Mouse (Mus musculus): ENCODE measurements around the gene Tox2. TPM values are rescaled to one million over a fixed set of nuclear protein-coding genes. Genes with fewer than 3 reads are reported as not detected.

The Tox2 gene
- total RNA-seq, 1 experiment from 2014 or later: 3.0 TPM

DNA sequence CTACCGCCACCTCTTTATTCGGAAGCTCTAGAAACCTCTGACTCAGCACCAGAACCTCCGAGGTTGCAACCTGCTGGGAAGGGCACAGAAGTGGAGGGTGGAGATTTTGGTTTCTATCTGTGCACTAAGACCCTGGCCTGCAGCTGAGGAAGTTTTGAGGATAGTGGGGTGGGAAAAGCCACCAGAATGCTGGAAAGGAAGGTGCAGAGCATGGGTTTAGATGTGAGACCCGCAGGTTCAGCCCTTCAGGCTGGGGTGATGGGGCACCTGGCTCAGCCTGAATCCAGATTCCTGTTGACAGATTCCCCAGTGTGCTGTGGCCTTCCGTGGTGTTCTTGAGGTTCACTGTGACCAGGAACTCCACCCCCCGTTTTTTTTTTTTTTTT, 2.3 kb downstream of the Tox2 start:
- DNase-seq: no peak

DNA sequence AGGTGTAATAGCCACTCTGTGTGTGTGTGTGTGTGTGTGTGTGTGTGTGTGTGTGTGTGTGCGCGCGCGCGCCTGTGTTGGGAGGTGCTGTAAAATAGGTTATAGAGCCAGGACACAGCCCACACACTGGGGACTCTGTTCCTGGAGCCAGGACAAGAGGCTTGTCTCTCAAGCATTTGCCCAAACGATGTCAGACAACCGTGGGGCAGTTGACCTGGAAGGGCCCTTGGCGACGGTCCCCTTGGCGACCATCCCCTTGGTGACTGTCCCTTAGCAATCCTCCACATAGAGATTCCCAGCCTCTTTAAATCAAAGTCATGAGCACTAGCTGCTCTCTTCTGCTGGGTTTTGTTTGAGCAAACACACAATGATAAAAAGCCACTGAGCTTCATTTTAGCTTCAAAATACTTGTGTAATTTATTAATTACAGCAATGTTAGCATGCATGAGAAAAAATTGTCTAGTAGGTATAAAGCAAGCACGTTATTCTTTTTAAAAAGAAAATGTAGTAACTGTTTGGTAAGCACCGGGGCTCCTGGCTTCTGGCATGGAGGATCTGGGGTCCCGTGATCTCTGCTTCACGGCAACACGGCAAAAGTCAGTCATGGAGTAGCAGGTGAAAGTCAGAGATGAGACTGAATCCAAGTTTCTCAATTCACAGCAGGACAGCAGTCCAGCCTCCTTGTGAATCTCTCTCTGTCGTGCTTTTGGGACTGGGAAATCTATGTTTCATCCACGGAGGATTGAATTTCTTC, 3.0 kb downstream of the Tox2 start:
- no peak for DNase-seq

DNA sequence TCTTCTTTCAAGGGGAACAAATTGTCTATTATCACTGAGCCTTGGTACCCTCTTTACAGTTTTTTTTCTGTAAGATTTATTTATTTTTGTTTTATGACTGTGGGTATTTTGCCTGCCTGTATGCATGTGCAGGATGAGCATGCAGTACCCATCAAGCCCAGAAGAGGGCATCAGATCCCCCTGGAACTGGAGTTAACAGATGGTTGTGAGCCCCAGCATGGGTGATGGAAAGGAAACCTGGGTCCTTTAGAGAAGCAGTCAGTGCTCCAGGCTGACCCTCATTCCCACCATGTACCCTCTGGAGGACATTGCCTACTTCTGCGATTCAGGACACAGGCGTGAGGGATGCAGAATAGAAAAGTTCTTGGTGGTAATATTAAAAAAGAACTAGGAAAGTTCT, 4.4 kb downstream of the Tox2 start:
- DNase-seq: no peak

DNA sequence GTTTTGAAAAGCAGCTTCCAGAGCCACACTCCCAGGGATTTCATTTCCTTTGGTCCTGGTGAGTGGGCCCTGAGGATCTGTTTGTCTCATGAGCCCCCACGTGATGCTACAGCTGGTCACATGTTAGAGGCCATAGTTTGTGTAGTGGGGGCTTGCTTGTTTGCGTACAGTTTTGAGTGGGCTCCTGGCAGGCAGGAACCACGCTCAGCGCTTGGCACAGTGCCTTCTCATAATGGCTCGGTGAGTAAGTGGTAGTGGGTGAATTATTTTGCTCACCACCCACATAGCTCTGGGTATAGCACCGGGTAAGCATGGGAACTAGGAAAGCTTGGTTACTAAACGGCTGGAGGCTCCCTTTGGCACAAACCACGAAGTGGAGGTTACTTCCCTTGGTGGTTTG, 6.2 kb downstream of the Tox2 start:
- no peak for DNase-seq

DNA sequence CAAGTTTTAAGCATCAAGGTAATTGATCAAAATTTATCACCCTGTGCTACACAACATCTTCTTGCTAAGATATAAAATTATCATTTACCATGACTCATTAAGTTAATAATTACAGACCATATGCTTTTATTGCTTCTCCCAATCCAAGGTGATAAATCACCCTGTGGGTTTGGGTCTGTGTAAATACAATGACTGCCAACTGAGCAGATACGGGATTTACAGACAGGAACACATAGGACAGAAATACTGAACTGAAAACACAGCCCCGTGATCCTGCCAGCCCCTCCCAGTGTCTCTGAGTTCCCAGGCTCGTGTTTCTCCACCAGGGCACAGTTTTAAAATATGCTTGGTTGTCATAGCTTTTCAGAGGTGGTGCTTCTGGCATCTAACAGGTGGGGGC, 10.2 kb downstream of the Tox2 start:
- DNase-seq: no peak

DNA sequence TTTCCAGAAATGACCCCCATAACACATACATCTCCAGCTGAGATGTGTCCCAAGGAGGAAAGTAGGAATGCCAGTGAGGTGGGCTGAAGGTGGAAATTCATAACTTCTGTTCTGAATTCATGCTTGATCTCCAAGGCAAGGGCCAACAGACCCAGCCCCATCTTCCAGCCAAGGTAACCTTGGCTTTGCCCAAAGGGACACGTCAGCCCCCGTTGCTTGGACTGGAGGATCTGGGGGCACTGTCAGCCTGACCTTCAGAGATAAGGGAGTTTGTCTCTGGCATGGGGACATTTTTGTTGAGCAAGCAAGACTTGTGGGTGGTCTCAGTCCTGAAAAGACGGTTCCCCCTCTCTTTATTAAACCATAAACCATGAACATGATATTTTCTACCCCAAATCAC, 15.2 kb downstream of the Tox2 start:
- no peak for DNase-seq

DNA sequence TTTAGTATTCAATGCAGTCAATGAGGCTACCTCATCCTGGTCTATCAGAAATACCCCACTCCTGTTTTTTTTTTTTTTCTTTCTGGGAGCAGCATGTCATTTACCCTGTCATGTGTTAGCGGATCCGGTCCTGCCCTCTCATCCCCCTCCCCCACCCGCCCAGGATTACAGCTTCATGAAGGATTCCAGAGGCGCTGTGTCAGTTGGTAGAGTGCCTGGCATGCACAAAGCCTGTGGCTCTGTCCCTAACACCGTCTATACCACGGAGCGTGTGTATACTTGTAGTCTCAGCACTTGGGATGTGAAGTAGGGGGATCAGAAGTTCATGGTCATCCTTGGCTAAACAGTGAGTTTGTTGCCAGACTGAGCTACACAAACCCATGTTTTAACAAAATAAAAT, 15.6 kb downstream of the Tox2 start:
- no peak for DNase-seq

DNA sequence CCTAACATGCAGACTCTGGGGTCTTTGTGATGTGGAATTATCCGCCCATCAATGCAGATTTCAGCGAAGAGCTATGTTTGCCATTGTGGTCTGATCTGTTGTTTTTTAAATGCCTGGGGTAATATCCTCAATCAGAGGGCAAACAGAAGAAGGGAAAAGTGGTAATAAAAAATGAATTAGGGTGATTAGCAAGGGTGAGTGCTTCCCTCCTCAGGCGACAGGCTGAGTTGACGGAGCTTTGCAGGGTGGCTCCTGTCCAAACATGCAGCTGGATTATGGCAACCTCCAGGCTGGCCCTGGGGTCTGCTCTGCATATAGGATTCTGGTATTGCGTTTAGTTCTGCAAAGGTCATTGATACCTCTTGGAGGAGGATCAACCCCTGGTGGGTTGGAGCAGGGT, 16.5 kb downstream of the Tox2 start:
- DNase-seq: no peak

DNA sequence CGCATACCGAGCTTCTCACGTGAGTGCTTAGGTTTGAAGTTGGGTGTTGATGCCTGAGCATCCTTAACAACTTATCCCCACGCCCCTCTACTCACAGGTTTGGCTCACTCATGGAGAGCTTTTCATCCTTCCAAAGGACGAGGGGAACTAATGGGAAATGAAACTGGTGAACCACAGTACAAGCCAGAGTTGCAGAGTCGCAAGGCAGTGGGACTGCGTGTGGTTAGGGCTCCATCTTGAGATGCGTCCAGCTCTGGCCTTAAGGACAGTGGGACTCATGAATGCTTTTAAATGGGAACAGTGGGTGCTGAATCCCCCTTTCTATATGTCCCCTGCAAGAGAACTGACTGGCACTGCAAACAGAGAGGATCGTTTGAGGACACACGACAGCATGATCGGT, 17.8 kb downstream of the Tox2 start:
- no peak for DNase-seq

DNA sequence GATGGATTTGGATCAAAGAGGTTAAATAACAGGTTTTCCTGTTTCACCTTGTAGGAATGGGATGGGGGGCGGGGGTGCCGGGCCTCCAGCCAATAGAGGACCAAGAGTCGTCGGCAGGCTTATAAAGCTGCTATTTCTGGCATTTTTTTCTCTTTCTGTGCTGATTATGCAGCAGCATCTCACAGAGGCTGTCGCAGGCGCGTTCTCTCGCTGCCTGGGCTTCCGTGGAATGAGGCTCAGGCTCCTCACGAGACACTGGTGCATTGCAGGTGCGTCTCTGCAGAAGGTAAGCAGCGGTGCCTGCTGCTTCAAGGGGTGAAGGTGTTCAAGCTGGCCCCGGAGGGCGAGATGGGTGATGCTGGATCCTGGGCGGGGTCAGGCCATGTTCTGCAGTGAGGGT, 22.4 kb downstream of the Tox2 start:
- no peak for DNase-seq

DNA sequence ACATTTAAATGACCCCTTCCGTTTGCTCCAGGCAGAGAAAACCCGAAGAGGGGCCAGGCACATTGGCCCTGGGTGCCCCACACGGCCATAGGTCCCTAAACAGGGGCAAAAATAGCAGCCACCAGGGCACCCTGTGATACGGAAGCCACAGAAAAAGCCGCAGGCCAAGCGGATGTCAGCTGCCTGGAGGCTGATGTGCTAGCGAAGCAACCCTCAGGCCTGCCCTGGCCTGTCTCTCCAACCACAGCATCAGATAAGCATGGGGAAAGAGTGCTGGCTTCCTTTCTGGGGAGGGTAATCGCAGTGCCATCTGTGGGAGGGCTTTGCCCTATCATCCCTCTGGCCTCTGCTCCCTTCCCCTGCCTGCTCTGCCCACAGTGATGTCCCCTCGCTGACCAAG, 26.1 kb downstream of the Tox2 start:
- no peak for DNase-seq

DNA sequence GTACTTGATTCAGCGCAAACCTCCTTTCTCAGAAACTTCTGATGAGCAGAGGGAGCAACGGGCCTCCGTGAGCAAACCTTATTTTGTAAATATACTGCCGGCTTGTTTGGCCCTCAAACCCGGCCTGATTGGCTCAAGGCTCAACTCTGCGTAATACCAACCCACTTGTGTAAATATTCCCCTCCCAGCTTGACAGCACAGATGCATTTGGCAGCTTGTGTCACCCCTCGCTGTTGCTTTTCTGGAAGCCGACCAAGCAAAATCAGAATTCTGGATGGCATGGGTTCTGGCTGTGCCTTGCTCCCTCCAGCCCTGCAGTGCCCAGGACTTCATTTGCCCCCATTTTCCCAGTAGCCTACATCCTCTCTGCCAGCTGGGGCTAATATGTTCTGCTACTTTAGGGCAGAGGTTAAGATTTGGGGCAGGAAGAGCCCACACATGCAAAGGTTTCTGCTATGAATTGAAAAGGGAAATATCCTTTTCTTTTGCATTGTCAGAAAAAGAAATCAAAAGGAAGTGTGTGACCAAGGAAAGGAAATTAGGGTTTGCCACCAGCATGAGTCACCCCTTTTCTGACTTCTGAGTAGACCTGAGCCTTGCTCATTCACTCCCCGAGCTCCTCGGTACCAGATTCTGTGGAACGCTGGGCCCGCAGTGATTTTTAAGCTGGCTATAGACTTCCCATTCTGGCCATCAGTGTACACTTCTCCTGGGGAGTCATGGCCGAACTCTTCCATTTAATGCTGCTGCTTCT, 29.0 kb downstream of the Tox2 start:
- no peak for DNase-seq

DNA sequence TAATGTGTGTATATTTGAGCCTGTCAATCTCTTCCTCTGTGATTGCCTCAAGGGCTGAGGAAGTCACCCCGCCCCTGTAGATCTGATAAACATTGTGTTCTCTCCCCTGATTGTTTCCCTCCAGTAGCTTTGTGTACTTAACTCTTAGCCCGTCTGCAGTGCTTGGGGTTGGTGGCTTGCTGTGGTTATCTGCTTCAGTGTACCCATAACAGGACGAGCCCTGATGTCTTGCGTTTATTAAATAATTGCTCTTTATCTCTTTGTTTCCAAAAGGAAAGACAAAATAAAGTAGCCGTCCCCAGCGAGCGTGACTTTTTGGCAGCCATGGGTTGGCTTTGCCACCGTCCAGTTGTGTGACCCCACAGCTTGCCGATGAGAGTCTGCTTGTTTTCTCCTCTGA, 30.7 kb downstream of the Tox2 start:
- no peak for DNase-seq

DNA sequence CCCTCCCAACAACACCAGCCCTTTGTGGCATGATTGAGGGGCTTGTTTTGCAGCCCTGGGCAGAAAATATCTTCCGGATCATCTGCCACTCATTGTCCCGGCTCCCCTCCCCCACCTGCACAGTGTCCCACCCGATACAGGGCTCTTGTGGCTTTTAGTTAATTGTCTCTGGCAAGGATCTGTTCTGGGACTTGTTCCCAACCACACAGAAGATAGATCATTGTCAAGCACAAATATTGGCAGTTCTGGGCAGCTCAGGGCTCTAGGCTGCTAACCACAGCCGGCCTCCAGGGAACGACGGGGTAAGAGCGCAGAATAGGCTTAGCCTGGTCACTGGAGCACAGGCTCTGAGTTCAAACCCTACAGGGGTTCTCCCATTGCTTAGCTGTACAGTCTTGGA, 33.1 kb downstream of the Tox2 start:
- DNase-seq: no peak

DNA sequence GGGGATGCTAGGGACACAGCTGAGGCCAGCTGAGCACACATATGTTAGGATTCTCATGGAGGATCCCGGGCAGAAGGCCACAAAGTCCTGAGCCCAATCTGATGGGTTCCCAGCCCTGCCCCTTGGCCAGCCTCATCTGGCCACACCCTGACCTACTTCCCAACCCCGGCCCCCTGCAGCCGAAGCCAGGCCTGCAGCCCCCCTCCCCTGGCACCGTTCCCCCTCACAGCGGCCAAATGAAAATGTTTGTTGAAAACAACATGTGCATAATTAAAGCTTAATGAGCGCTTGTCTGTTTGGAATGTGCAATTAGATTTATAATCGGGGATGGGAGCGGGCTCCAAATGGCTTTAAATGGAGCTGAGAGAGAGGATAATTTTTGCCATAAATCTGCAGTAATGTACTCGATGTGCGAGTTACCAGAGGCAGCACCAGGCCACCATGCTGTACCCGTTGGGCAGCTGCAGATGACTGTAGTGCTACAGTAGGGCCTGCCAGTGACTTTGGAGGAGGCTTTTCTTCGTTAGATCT, 35.1 kb downstream of the Tox2 start:
- no peak for DNase-seq

DNA sequence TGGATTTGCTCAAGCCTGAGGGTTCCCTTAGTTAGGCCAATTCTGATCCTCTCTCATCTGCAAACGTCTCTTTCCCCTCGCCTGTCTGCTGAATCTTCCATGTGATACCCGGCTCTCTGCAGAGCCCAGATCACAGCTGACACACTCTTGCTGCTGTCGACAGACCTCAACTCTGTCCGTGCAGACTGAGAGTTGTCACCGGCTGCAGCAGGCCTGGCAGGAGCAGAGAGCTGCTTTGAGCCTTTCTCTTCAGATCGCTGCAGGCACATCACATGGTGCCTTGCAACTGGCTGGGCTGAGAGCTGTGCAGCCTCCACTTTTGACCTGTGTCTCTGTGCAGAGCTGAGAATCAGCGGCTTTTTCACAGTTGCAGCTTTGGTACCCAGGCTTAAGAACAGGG, 37.0 kb downstream of the Tox2 start:
- DNase-seq: no peak

DNA sequence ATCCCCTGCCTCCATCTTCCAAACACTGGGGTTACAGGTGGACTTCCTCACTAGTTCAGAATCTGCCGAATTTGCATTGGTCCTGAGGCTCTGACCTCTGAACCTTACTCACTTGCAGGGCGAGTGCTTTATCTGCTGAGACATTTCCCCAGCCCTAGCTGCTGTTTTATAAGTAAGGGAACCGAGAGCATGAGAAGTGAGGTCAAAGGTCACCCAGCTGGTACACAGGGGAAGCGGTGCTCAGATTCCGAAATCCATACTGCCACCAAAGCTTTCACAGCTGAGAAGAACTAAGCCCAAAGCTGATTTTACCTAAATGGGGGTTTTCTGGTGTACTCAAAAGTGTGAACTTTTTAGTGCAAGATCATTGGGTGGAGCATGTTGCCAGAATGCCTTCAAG, 38.9 kb downstream of the Tox2 start:
- no peak for DNase-seq

DNA sequence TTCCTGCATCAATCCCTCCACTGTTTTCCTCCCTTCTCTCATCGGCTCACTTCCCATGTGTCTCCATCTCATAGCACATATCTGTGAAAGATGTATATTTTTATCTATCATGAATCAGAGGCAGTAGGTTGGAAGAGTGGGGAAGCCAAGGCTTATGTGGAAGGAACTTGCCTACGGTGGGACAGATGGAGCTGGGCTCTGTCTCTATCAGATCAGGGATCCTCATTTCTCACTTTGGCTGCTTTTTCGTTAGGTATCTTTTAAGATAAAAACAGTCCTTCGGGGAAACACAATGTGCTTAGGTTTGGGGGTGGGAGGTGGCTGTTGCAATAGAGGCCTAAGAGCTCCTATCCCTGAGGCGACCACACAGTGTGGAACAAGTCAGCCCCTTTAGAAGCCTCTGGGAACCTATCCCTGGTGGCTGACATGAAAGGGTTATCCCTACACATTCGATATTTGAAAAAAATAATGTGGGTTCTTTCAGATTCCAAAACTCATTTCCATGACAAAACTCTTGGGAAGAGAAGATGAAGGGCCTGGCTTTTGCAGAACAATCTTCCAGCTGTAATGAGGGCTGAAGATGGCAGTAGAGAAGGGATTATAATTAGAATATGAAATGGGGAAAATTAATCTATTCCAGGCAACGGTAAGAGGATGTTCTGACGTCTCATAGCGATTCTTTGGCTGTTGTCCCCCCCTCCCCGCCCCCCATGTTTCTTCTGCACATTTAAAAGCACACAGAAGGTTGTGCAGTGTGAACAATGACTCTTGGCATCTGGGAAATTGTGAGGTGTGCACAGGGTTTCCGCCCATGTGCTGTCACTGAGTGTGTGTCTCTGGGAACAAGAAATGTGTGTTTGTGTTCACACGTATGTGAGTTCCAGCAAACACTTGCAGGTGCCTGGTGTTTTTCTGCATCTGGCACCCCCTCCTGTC, 41.3 kb downstream of the Tox2 start:
- no peak for DNase-seq

DNA sequence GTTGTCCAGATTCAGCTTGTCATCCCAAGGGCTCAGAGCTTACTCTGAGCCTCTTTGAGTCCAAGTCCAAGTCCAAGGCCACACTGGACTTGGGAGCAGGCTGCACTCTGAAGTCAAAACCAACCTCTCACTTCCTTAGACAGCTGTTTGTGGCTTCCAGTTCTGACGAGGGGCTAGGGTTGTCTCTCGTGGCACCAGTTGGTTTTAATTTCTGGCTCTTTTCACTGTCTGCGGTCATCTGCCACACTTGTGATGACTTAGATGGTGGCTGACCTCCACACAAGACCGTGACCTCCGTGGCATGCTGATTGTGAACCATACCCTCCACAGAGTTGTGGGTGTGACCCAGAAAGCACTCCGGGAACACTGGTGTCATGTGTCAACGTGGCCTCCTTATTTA, 46.0 kb downstream of the Tox2 start:
- no peak for DNase-seq

DNA sequence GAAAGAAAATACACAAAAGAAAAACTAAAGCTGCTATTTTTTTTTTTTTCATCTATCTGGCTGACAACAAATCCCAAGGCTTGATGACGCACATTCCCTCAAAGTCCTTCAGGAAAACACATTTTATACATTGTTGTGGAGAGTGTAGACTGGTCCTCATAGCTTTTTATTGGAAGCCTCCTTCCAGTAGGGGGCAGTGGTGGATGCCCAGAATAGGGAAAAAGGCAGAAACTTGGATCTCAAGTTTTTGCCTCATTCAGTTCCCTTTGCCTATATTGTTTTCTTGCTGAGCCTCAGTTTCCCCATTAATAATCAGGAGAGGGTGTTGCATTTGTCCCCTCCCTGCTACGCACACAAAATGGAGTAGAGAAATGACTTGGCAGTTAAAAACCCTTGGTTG, 49.7 kb downstream of the Tox2 start:
- DNase-seq: no peak

DNA sequence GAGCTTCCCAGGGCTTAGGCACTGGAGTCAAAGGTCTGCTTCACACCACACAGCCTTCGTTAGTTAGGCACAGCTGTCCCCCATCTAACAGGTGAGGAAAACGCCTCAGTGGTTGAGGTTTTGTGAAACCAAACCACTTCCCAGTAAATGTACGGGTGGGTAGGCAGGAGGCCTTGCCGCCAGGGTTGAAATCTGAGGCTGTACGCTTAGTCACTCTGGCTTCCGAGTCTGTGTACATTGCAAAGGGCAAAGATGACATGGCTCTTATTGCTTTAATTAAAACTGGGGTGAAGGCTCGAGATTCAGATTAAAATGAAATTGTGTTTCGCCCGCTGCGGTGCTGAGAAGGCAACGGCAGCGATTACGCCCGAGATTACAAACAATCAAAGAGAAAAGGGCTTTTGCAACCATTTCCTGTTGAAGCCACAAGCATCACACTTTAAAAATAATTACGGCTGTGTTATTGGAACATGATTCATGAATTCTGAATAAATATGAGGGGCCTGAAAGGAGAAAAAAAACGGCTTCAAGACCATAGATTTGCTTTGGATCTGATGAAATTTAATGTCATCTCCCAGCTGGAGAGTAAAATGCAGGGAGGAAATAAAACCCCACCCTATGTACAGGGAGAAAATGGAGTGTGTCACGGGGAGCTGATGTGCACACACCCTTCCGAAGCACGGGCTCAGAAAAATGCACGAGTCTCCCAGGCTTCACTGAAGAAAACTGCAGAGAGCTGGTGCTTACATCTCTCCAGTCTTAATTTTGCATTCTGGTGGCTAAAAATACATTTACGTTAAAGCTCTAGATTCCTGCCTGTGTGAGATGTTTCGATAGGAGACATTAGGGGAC, 50.5 kb downstream of the Tox2 start:
- DNase-seq: no peak

DNA sequence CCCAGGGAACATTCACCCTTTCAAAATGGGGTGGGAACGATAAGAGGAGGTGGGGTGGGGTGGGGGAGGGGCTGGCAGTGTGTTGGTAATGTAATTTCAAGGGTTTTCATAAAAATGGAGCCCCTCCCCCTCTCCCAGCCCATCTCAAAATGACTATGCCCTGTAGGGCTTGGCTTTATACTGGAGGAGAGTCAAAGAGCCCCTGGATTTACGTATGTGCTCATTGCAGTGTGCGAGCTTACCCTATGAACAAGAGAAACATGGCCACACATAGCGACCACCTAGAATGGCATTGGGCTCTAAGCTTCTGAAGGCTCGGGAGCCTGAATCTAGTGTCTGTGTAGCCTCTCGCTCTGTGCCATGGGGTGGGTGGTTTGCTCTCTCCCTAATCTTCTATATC, 51.3 kb downstream of the Tox2 start:
- DNase-seq: no peak

Data from adrenal gland, postnatal 25 days (tissue).